Comparison of ENCODE assay signal across 18 mouse cellular contexts in the genomic region with DNA sequence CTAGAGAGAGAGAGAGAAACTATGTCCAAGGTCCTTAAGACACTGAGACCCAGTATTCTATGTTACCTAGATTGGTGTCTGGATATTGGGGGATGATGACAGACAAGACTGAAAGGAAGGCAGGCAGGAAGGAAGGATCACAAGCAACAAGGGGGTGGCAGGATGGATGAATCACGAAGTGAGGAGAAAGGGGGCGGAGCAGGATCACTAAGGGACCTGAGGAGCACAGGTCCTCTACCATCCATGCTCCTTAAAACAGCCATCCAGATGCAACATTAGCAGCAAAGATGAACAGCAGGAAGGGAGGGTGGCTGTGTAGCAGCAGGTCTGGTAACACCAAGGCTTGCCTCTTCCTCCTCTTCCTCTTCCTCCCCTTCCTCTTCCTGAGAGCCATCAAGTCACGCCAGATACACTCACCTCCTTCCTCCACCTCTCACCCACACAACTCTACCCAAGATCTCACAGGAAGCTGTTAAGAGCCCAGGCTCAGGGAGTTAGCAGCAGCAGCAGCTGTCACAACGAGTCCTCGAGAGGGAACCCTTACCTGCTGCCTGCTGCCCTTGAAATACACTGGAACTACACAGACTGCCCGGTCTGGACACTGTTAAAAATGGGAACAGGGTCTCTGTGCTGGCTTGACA. TPM values are rescaled to one million over a fixed set of nuclear protein-coding genes. Genes with fewer than 3 reads are reported as not detected.
DNase-seq lines count a peak whose midpoint lies in the region; ATAC-seq lines count a peak whose summit lies in the region.
"Had no signal": no experiment of that assay in that cellular context is flagged by ENCODE, and none has a peak within 500 bp of the region (broad histone marks: within the 10 kb centered on the region; RNA-seq: fewer than 3 reads in every experiment).

No protein-coding gene starts in this region.

- WGBS in kidney, embryonic 16.5 days = 72% methylated on average over 6 of the region's 6 CpGs

- no peak for DNase-seq in kidney, postnatal 25 days
- DNase-seq in CD4-positive helper T cell, adult 2 months (ENCODE audit: low read depth, low spot score) = peak; percentile 54
- DNase-seq in natural killer cell, adult 2 months (ENCODE audit: low spot score in 2 of 2) = peak; percentile 9 to 22
- DNase-seq in gastrocnemius, postnatal 4 days (ENCODE audit: low spot score in 2 of 2) = no peak
- no peak for DNase-seq in MN1 (ENCODE audit: low spot score)
- DNase-seq in adrenal gland, postnatal 36 days = no peak
- DNase-seq: B cell, adult 2 months; cerebellum, adult 8-10 months; gastrocnemius, postnatal 10 days; kidney, postnatal 4 days; layer of hippocampus, postnatal 36 days; lung, adult 18-20 months; lung, postnatal 4 days; right cerebral cortex, postnatal 4 days had no signal

- no peaks in the 10 kb centered on the region for H3K27me3 ChIP-seq in kidney, embryonic 16.5 days (ENCODE audit: insufficient read depth, low read length)
- H3K27me3 ChIP-seq: heart, embryonic 13.5 days had no signal

- no peak for ATAC-seq in kidney, embryonic 16.5 days (ENCODE audit: low FRiP score, low TSS enrichment)
- ATAC-seq in erythroblast, adult 5-6 weeks (replicated peaks; ENCODE audit: low FRiP score, poor library complexity, severe bottlenecking) = peak; percentile 45; the same call in 1 of the 2 replicates
- ATAC-seq: intestine, postnatal 0 days had no signal

- 0 out of 2 replicates have a peak overlapping the region, but pooled peaks have one; percentile 22 for H3K9ac ChIP-seq in kidney, embryonic 16.5 days (replicated peaks; ENCODE audit: low read length)
- H3K9ac ChIP-seq: heart, embryonic 13.5 days had no signal

- peaks cover 13% of the 10 kb centered on the region for H3K36me3 ChIP-seq in kidney, embryonic 16.5 days (ENCODE audit: insufficient read depth, low read length)

- no peak overlapping the region for H3K27ac ChIP-seq in kidney, embryonic 16.5 days (ENCODE audit: low read length)
- H3K27ac ChIP-seq: heart, embryonic 13.5 days had no signal

- H3K9me3 ChIP-seq in kidney, embryonic 16.5 days (ENCODE audit: low read length) = no peaks in the 10 kb centered on the region
- H3K9me3 ChIP-seq: heart, embryonic 13.5 days had no signal

- no peak overlapping the region for H3K4me2 ChIP-seq in kidney, embryonic 16.5 days (replicated peaks; ENCODE audit: low read depth, low read length)
- H3K4me2 ChIP-seq: heart, embryonic 13.5 days had no signal

- no peak overlapping the region for H3K4me3 ChIP-seq in kidney, embryonic 16.5 days (ENCODE audit: low read length)
- H3K4me3 ChIP-seq: heart, embryonic 13.5 days had no signal

- no peaks in the 10 kb centered on the region for H3K4me1 ChIP-seq in kidney, embryonic 16.5 days (ENCODE audit: insufficient read depth, low read length)
- H3K4me1 ChIP-seq: heart, embryonic 13.5 days had no signal

RNA-seq across cellular contexts. Expression of gene B3gntl1, which starts 17.7 kb away (rescaled TPM):
- polyA plus RNA-seq in kidney, embryonic 16.5 days (2015; fragmentation: Nextera tagmentation; extraction: Ambion mirVana) = 8.7 and 8.8 TPM in 2 replicates
- 0.63 and 0.77 TPM in 2 replicates for total RNA-seq in erythroblast, adult 5-6 weeks (2015; ENCODE audit: low replicate concordance)
- total RNA-seq in erythroblast, adult 5-6 weeks (2017; ENCODE audit: low replicate concordance) = 0.84 and 1.9 TPM in 2 replicates
- total RNA-seq in gastrocnemius, postnatal 4 days (2021) = 1 to 10 TPM; 5.9 to 6.1 TPM
- total RNA-seq in adrenal gland, postnatal 36 days (2021) = 10 to 100 TPM in 1 of 2 experiments, 1 to 10 TPM in 1; 6.8 to 11.9 TPM

RNA-seq across cellular contexts. Expression of gene Metrnl, which starts 46.1 kb away (rescaled TPM):
- 29.5 and 31.3 TPM in 2 replicates for polyA plus RNA-seq in kidney, embryonic 16.5 days (2015; fragmentation: Nextera tagmentation; extraction: Ambion mirVana)
- total RNA-seq in erythroblast, adult 5-6 weeks (2015; ENCODE audit: low replicate concordance) = 2.3 and 10.9 TPM in 2 replicates
- total RNA-seq in erythroblast, adult 5-6 weeks (2017; ENCODE audit: low replicate concordance) = 2.3 and 4.2 TPM in 2 replicates
- total RNA-seq in gastrocnemius, postnatal 4 days (2021) = 10 to 100 TPM; 17.8 to 17.9 TPM
- 10 to 100 TPM; 36.4 to 37.6 TPM for total RNA-seq in adrenal gland, postnatal 36 days (2021)

Comparison
In these comparisons a context has a peak if more than half of its experiments do, and no peak if none do; other contexts are left out.
1. DNase-seq: peak in CD4-positive helper T cell, adult 2 months (single experiment) and natural killer cell, adult 2 months (2 of 2); none in kidney, postnatal 25 days (0 of 2), gastrocnemius, postnatal 4 days (0 of 2), MN1 (single experiment) and adrenal gland, postnatal 36 days (0 of 2).